Mouse (Mus musculus) heart, adult 8-10 months (tissue): ENCODE measurements around the gene Gck. TPM values are rescaled to one million over a fixed set of nuclear protein-coding genes. Genes with fewer than 3 reads are reported as not detected.
"Not testable (repeated sequence)": the region's sequence is repeated elsewhere in the genome, so short reads cannot be mapped to it uniquely, and the experiment has no call there.

Source experiments
- DNase-seq: peaks from one replicate; pipeline ENCODE4 v3.0.0; 2022; ENCODE audit warnings: low spot score
- total RNA-seq, 4 experiments: library from RNA; stranded (reverse); gene quantifications; 2 replicates each; pipeline ENCODE4 v1.2.4; 2022

Gene Gck
- total RNA-seq, 4 experiments from 2014 or later, result 15.2 to 30.8 (median 18.1) TPM

DNA sequence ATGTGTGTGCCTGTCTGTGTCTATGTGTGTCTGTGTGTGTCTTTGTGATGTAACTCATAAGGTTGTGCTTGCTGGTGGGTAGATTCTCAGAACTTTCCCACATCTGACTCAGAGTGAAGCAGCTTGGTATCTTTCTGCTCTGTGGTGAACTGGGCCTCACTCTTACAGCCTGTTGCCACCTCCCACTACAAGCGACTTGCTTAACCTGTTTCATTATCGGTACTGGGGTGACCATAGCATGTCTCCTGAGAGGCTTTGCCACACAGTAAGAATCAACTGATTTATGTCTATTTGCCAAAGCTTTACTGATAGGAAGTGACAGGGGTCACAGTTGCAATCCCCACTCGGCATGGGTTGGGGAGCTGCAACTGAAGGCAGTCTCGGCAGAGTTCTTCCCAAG is 41.2 kb downstream of the Gck start:
- DNase-seq, result no peak

DNA sequence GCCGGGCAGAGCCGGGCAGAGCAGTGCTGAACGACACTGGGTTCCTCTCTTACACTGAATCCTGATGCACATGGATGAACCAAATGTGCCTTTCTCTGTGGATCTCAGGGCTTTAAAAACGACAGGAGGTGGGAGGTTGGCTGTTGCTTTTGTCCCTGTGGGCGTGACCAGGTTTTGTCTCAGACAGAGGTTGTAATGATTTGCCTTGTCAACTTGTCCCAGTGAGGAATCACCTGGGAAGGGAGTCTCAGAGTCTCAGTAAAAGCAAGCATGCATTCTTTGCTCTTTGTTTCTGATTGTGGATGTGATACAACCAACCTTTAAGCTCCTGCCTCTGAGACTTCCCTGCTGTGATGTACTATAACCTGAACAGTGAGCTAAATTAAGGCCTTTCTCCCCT is 42.8 kb downstream of the Gck start:
- no peak for DNase-seq

DNA sequence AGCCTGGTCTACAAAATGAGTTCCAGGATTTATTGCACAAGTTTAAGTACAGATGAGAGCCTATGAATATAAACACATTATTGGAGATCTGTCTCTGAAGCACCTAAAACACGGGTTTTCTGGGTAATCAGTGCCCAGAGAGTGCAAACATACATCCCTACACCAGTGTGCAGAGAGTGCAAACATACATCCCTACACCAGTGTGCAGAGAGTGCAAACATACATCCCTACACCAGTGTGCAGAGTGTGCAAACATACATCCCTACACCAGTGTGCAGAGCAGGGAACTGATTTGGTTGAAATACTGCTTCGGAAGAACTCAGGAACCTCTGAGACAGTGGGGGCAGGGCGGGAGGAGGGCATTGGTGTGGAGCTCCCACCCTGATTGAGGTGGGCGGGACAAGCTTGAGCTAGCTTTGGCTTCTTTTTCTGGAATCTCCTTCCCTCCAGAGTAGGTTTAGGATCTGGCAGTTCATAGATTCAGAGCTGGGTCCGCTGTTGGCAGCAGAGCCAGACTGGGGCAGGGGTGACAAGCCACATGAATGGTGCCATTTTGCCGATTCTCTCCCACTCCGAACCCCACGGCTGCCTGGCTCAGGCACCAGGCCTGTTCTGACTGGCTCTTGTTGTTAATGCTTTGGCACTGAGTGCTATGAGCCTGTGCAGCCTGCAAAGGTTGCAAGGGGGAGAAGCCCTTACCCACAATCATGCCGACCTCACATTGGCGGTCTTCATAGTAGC is 43.9 kb downstream of the Gck start:
- no peak for DNase-seq

- no peak for DNase-seq
These were observed 45.0 kb downstream of the Gck start for GRCm38 (mm10) chr11:5904871-5905270.

- DNase-seq, result no peak
These were observed 45.5 kb downstream of the Gck start for GRCm38 (mm10) chr11:5904357-5904756.

DNA sequence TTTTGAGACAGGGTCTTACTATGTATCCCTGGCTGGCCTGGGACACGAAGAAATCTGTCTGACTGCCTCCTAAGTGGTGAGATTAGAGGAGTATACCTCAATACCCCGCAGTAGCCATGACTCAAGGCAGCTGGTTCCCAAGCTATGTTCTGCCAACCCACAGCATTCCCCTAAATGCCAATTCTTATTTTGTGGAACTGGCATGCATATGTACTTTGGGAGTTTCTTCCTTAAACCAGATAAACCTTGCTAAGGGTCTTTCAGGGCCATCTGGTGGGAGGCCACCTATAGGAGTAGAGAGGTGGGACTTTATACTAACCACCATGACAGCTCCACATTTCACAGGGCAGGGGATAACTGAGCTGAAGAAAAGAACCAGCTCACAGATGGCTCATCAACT is 46.0 kb downstream of the Gck start:
- DNase-seq, result no peak

DNA sequence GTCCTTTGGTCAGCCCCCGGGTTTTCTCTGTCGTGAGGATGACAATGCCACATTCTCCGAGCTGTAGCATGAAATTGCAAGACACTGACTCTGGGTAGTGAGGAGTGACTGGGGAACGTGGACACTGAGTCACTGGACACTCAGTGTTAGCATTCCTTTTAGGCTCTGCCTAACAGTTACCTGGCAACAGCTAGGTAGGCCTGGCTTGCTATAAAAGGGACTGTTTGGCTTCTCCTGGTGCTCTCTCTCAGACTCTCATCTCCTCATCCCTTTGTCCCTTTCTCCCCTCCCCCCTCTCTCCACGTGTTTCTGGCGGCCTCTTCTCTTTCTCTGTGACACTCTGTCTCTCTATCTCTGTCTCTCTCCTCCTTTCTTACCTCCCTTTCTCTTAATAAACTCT is 47.5 kb downstream of the Gck start:
- DNase-seq, result no peak

DNA sequence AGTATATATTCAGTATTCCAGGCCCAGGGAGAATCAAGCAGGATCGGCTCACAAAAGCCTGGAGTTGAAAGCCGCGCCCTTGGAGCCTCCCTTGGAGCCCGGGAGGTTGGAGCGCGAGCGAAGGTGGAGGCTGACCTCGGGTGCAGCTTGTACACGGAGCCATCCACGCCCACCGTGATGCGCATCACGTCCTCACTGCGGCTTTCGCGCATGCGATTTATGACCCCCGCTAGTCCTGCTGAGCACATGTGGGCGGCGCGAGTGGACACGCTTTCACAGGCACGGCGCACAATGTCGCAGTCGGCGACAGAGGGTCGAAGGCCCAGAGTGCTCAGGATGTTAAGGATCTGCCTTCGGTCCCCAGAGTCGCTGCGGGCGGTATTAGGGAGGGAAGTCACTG is 47.9 kb downstream of the Gck start:
- DNase-seq, result no peak

- DNase-seq, result no peak
These were observed 48.6 kb downstream of the Gck start for GRCm38 (mm10) chr11:5901320-5901719.

DNA sequence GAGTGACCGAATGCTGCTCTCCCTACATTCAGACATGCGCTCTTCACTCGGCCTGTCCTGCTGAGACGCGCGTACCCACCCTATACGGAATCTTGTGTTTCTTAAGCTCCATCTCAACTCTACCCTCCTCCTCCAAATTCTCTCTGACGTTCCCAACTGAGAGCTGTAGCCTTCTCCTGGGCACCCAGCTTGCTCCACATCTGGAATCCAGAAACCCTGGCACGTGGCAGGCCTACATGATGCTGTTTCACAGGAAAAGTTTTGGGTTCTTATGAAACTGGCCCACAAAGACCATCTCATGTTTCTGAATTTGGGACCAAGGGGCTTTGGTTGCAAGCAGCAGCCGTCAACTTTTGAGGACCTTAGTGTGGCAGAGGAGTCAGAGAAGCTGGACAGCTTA is 50.6 kb downstream of the Gck start:
- DNase-seq, result no peak

DNA sequence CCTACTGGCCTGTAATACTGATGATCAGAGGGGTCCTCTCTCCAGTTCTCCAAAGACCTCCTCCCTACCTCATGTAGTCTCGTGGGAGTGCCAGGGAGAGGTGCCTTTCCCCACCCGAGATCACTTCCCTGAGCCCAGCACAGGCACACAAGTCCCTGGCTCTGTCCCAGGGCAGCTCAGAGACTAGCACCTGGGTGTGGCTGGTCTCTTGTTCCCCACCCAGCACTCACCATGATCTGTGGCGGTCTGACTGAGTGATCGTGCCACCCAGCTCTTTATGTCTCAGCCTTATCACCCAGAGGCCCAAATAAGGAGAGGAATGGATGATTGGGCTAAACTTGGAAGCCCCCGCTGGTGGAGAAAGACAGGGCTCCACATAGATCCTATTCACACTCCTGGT is 51.4 kb downstream of the Gck start, which contains the start of gene Myl7:
TSS of gene Myl7 (minus strand) at position 252 of the 400 bp plus-strand sequence.
- no peak for DNase-seq

- no peak for DNase-seq
These were observed 52.0 kb downstream of the Gck start for GRCm38 (mm10) chr11:5897839-5898238.

DNA sequence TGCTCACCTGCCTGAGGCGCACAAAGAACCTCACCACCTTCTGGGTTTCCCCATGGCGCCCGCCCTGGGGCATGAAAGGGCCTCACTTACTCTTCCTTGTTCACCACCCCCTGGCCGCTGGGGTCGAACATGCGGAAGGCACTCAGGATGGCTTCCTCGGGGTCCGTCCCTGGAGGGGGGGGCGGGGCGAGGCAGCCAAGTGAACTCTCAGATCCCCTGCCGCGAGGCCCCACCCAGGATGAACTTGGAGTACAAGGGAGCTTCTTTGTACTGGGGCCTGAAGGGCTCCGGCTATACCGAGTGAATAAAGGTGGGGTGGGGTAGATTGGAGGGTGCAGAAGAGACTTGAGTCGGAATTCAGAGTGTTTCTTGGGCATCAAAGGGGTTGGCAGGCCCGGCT is 52.7 kb downstream of the Gck start:
- DNase-seq, result no peak

- DNase-seq, result no peak
These were observed 56.1 kb downstream of the Gck start for GRCm38 (mm10) chr11:5893807-5894206.

GRCm38 (mm10) chr11:5892810-5893368 is 57.0 kb downstream of the Gck start:
- no peak for DNase-seq

DNA sequence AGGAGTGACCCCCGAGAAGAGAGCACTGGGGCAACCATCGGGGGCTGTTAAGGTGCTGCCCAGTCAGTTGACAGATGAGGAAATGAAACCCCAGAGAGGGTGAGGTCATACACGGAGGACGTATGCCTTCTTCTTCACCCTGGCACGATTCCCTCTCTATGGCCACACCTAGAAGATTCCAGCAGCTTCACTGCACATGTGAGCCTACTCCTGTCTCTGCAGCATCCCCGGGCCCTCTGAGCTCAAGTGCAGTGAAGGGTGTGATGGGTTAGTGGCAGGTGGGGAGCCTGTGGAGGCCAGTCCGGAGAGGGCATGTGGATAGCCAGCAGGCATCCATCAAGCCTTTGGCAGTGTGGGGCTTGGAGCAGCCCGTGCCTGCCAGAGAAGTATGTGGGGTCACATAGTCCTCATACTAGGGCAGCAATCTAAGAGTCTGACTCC is 57.7 kb downstream of the Gck start:
- no peak for DNase-seq

DNA sequence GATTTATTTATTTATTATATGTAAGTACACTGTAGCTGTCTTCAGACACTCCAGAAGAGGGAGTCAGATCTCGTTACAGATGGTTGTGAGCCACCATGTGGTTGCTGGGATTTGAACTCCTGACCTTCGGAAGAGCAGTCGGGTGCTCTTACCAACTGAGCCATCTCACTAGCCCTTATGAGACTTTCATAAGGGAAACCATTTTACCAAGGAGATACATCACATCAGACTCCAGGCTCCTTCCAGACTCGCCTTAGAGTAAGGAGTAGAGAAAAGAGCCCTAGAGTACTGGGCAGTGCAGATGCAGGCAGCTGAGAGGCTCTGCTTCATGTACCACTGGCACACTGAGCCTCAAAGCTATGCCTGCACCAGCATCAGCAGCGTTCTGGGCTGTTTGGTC is 61.3 kb downstream of the Gck start:
- DNase-seq, result not testable (repeated sequence)

- no peak for DNase-seq
These were observed 62.6 kb downstream of the Gck start for GRCm38 (mm10) chr11:5887250-5887649.

DNA sequence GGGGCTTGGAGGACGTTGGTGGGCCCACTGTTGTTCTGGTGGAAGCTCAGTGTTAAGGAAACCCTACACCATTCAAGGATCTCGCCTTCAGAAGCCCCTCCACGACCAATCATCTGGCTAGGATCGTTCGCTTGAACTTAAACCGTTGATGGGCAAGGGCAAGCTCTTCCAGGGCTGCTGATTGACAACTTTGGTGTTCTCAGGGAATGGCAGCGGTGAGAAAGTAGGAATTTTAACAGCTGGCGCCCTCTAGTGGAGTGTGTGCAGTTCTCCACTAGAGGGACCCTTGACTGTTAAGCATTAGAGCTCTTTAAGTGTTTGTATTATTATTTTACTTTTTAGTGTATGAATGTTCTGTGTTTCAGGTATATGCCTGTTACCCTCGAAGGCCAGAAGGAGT is 63.7 kb downstream of the Gck start:
- peak; percentile 60 for DNase-seq

GRCm38 (mm10) chr11:5882518-5882917 is 67.4 kb downstream of the Gck start:
- no peak for DNase-seq

GRCm38 (mm10) chr11:5879905-5880304 is 70.0 kb downstream of the Gck start:
- DNase-seq, result peak; percentile 26

- no peak for DNase-seq
These were observed 71.2 kb downstream of the Gck start for GRCm38 (mm10) chr11:5878661-5879060.

DNA sequence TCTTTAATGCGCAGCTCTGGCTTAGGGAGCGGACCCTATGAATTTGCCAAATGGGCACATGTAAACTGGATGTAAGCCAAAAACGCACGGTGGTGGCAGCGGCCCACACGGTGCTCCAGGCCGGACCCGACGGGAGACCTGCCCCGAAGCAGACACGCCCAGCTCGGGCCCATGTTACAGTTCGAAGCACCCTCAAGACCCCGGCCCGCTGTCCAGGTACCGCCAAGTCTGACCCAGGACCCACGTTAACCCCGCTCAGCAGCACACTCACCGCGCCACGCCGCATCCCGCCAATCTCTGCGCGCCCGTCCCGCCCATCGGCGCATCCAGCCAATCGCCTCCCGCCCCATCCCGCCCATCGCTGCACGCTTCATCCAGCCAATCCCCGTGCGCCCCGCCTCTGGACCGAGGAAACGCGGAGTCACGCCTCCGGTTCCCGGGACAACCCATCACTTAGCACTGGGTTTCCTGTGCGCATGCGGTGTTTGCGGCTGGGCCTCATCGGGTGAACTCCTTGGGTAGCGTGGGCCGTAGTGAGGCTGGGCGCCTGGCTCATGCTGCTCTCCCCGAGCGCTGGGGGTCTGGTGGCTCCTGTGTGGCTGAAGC is 71.9 kb downstream of the Gck start, which contains the start of gene Pold2:
TSS of gene Pold2 (minus strand) at position 372 of the 606 bp plus-strand sequence.
- peak; percentile 98 for DNase-seq
